Mouse (Mus musculus) MN1 (cell line): ENCODE results near the gene Bhlhe23.

ENCODE experiments used
- DNase-seq: peaks from one replicate; pipeline ENCODE4 v3.0.0-alpha.2; 2016; ENCODE audit warnings: low spot score

Bhlhe23 gene

DNA sequence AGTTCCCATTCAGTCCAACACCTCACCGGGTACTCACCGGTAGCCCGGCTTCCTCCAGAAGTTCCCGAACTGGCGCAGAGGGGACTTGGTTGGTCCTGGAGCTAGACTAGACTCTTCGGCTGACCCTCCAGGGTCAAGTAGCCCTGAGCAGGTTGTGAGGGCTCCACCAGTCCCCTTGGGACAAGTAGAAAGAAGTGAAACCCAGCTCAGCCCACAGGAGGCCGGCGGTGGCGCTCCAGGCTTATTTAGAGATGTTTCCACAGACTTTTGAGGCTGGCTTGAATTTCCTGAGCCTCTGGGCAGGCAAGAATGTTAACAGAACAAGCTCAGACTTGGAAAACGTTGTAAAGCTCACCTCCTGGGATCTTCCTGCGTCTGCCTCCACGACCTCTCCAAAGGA lies 1.5 kb downstream of the Bhlhe23 start:
- DNase-seq, result no peak

DNA sequence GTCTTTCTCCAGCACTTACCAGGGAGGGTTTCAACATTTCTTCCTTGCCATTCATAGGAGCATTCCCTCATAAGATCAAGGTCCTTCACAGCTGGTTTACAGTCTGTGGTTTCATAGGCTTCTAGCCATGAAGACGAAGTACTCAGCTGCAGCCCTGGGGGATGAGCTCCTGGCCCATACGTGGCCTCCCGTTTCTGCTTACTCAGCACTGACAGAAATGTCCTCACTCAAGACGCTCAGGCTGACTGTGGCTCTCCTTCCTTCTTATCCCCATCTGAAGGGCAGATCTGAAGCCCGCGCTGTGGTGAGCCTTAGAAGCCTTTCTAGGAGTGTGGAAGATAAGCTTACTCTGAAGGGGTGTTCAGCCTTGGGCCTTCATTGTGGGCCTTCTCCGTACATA lies 11.0 kb downstream of the Bhlhe23 start:
- no peak for DNase-seq

DNA sequence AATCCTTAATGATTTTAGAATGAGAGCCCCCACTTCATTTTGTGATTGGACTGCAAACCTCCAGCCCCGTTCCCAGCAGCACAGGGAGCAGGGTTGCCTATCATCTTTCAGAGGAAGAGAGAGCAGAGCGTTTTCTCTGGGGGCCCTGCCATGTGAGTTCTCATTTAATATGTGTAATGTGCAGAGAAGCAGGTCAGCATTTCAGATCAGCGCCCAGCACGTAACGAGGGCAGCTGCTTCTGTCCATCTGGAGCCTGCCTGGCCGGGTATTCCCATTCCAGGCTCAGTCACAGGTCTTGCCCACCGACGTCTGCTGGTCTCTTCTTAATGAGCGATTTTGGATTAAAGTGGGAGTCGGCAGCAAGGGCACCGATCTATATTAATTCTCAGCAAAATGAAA lies 11.7 kb downstream of the Bhlhe23 start:
- no peak for DNase-seq

DNA sequence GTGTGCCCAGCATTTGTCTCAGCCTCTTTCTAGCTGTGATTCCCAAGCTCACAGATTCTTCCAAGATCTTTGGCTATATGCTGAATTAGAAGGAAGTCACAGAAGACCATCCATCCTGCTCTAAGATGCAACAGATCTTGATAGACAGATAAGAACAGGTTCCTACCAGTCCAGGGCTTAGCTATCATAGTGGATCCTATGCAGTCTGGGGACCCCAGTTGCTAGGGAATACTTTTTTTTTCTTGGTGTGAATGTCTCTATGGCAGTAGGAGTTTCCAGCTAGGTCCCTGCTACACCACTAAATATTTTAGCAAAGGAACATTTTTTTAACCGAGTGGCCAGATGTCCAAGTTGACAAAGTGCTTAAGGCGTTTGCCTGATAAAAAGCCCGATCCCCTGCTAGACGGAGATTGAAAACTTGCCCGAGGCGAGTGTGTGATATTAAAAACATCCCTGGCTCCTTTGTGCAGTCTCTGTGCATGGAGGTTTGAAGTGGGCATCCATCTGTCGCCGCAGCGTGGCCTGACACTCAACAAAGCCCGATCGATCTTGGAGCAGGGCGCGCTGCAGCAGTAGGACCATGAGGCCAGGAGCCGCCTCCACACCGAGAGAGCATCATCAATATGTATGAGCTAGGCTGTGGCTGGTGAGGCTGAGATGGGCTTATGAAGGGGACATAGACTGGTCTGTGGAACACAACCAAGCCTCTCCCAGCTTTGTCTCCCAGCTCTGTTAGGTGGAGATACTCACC lies 18.0 kb downstream of the Bhlhe23 start:
- no peak for DNase-seq

DNA sequence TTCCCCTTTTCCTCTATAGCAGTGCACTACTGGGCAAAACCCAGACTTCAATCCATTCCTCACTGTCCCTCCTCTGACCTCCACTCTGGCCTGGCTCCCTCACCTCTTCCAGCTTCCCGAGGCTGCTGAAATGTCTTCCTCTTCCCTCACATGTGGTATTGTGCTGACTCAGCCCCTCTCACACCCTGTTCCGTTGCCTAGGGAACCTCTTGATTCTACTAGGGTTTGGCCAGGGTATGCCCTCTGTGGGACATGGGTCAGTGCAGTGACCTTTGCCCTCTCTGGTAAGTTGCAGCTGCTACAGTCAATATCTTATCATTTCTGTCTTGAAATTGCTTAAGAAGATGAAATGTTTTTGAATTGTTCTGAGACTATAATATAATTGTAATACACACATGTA lies 19.9 kb downstream of the Bhlhe23 start:
- DNase-seq, result no peak

DNA sequence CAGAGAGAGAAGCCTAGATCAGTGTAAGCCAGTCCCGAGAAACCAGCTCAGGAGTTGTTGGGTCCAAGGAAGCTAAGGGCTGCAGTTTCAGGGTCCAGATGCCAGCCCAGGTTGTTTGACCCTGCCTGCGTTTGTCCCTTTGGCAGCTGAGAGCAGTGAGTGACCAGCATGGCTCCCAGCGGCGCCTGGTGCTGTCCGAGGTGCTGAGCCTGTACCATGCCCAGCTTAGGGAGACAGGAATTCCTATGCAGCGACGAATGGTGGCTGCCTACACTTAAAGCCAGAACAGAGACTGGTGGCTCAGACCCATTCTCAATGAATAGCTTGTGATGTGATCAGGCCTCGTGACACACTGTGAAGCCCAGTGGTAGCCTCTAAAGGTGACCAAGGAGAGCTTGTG lies 20.8 kb downstream of the Bhlhe23 start:
- no peak for DNase-seq

DNA sequence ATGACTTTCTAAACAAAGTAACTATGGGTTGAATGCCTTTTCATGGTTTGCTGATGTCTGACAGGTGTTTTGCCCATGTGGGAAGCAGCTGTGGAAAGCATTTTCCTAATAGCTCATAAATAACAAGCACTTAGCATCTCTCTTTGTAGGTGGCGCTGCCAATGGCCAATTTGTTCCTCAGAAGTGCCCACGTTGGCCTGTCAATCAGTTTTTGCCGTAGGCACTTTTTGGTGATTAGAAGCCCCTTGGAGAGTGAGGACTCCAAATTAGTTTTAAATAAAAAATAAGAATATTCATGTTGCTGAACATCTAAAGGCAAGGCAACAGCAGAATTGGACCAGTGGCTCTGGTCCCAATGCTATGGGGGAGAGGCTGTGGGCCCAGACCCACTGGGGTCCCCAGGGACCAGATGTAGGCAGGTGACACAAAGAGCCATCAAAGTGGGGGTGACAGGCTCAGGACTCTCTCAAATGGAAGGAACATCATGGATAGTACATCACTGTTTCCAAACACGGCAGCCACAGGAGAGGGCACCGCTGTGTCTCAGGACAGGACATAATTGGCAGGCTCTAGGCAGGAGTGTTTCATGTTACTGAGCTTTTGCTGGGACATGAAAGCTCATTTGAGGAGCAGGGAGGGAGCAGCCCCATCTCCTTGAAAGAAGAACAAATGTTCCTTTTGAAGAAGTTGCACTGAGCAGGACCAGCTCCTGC lies 21.6 kb downstream of the Bhlhe23 start:
- no peak for DNase-seq

DNA sequence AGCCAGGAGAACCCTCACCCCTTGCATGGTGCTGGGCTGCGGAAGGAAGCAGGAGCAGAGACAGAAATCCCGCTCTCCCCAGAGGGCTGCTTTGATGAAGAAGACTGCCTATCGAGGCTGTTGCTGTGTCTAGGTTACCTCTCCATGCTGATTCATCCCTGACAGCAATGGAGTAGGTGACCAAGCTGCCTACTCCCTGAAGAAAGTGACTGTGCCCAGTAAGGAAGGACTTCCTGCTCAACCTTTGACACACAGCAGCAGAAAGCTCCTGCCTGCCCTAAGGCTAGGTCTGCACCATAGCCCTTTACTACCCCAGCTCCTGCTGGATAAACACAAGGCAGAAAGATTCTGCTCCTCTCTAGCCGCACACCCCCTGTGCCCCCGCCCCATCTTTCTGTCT lies 27.8 kb downstream of the Bhlhe23 start:
- DNase-seq, result no peak

DNA sequence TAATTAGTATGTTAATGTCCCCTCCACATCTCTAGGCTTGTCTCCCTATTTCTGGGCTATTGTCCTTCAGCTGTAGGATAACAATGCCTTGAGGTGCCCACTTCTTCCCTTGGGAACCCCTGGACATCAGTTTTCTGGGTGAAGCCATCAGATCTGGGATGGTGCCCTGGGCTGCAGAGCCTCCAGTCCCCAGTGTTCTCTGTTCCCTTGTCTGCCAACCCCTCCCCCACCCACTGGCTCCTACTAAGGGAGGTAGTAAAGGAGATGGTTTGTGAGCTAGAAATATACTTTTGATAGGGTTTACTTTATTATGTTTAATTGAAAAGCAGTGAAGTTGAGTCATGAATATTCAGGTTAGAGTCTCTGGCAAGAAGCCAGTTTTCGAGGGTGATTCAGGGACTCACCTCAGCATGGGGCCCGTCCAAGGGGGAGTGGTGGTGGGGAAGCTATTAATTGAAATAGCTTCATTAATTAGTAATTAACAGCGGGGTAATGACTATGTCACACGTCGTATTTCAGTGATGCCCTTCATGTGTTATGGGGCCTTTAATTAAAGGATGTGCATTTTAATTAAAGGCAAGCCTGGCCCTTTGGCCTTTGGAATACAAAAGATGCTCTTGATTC lies 30.0 kb downstream of the Bhlhe23 start:
- no peak for DNase-seq

DNA sequence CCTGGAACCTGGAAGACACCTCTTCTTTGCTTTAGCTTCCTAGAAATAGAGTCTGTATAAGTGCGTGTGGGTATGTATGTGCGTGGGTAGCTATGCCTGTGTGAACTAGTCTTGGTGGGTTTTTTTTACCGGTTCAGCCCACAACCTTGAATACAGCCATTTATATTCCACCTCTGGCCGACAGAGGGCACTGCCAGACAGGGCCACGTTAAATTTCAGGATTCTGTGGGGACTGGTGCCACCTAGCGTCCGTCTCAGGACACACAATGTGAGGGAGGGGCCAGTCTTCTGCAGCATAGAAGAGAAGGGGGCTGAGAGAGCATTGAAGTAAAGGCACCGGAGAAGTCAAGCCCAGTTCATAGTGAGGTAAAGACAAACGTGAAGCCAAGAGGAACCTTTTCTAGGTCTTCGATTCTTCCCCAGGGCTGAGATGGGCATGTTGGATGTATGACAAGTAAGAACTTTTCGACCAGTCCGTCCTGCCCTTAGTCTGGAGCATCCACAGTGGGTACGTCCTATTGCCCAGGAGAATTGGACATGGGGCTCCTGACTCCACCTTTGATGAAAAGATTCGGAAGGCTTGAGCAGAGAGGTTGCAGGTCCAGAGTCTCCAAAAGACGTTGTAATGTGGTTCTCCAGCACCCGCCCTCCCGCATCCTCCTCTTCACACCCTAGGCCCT lies 31.3 kb downstream of the Bhlhe23 start:
- DNase-seq, result peak; percentile 91

DNA sequence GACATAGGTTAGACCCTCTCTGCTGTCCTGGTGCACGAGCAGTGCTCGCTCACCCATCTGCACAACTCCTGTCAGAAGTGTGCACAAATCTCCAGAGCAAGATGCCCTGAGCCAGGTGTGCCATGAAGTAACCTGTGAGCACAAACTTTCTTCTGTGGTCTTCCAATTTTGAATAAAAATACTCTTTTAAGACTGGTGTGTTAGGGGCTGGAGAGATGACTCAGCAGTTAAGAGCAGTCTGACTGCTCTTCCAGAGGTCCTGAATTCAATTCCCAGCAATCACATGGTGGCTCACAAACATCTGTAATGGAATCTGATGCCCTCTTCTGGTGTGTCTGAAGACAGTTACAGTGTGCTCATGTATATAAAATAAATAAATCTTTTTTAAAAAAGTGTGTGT lies 33.4 kb downstream of the Bhlhe23 start:
- no peak for DNase-seq

DNA sequence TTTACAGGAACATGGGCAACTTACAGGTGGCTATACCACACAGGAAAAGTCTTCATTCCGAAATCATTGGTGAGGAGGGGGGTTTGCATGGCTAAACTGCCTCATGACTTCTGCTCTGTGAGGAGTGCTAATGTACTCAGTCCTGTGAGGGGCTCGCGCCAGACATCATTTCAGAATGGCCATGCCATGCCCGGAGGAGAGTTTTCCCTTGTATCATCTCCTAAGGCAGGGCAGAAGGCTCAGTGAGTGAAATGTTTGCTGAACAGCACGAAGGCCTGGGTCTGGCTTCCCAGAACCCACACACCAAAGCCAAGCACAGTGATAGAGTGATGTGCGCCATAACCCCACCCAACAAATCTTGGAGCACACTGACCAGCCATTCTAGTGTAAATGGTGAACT lies 33.9 kb downstream of the Bhlhe23 start:
- DNase-seq, result no peak

DNA sequence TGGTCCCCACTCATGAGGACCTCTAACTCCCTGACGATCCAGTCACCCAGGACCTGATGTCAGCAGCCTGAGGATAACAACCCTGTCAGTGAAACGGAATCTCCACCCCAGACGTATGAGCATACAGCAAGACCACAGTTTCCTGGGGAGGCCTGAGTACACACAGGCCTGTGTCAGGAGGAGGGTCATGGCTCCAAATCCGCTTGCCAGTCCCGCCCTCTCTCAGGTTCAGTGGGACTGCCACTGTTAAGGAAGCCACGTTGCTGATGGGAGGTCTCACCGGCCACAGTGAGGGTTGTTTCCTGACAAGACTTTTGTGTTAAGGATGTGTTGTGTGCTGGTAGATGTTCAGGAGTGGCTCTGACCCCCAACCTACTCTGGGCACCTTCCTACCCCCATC lies 35.3 kb downstream of the Bhlhe23 start:
- DNase-seq, result no peak

DNA sequence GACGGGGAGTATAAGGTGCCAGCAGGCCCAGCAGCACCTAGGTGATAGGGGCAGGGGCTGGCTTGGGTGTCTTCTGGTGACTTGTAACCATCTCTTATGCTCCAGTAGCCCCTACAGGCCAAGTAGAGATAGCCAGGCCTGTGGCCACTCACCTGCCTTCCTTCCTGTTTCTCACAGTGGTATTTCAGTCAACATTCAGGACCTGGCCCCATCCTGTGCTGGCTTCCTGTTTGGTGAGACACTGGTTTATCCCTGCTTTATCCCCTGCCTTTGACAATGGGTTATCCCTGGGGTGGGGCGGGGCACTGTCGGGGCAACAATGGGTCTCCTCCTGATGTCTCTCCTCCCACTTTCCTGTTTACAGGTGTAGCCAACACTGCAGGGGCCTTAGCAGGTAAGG lies 36.4 kb downstream of the Bhlhe23 start:
- no peak for DNase-seq

DNA sequence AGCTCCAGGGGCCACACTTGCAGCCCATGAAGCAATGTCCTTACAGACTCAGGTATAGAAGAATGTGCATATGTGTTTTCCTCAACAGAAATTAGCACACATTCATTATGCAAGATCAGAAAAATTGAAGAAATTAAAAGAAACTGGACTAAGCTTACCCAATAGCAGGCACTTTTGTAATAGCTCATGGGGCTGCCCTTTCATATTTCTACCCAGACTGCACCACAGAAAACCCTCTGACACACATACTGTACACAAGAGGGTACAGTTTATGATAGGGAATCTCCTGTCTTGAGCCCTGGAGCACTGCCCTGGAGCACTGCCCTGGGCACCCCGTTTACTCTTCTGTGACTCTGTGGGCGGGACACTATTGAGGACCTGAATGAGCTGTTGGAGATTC lies 38.7 kb downstream of the Bhlhe23 start:
- no peak for DNase-seq

DNA sequence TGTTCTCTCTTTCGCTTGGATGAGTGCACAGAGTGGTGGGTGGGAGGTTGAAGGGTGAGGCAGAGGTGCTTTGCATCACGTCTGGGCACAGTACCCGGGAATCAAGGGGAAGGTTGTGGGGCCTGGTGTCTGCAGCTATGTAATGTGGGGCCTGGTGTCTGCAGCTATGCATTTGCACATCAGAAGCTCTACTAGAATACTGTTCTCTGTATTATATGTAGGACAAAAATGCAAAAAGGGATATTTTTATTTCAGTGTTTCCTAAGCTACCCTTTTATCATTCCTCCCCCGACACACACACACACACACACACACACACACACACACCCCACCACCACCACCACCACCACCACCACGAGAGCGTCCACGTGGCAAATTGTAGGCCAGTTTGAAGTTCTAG lies 41.5 kb downstream of the Bhlhe23 start:
- DNase-seq, result no peak

DNA sequence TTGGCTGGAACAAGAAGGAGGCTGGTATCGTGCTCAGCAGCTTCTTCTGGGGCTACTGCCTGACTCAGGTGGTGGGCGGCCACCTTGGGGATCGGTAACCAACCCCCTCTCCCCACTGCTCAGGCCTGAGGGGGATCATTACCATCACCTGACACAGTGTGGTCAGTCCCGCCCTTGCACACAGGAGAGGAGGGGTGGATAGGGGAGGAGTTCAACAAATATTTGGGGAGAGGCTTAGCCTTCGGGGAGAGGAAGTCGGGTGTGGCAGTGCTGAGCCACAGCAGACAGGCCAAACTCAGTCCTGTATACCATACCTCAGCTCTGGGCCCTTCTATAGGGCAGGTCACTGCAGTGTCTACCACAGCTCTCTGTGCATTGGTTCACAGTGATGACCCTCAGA lies 44.7 kb downstream of the Bhlhe23 start:
- DNase-seq, result no peak

DNA sequence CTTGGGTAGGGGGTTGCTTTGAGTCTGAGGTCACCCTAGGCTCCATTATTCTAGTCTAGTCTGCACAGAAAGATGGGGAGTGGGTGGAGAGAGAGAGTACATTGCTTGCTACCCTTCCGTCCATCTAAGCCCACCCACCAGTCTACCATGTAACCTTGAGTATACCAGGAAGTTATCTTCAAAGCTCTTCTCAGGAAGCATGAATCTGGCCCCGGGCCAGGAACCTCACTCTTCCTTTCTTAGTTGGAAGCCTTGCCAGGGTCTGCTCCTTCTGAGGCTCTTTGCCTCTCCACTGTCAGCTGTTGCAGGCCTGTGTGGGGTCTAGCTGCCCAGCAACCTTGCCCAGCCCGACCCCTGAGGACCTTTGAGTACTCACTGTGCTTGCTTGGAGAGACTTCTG lies 45.7 kb downstream of the Bhlhe23 start:
- no peak for DNase-seq

DNA sequence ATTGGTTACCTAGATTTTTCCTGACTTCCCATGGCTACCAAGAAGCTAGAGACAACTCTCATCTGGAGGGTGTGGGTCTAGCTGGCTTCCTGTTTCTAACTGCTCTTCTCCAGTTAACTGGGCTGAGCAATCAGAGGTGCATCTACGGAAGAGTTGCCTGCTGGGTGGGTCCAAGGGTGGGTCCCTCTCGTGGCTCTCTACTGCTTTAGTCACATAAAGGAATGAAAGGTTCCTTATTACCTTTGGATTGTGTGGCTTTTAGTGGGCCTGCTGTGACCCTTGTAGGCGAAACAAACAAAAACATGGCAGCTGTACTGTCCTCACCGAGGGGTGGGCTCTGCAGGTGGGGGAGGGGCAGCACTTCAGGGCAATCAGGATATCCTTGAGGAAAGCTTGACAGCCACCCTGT lies 49.1 kb downstream of the Bhlhe23 start:
- no peak for DNase-seq

DNA sequence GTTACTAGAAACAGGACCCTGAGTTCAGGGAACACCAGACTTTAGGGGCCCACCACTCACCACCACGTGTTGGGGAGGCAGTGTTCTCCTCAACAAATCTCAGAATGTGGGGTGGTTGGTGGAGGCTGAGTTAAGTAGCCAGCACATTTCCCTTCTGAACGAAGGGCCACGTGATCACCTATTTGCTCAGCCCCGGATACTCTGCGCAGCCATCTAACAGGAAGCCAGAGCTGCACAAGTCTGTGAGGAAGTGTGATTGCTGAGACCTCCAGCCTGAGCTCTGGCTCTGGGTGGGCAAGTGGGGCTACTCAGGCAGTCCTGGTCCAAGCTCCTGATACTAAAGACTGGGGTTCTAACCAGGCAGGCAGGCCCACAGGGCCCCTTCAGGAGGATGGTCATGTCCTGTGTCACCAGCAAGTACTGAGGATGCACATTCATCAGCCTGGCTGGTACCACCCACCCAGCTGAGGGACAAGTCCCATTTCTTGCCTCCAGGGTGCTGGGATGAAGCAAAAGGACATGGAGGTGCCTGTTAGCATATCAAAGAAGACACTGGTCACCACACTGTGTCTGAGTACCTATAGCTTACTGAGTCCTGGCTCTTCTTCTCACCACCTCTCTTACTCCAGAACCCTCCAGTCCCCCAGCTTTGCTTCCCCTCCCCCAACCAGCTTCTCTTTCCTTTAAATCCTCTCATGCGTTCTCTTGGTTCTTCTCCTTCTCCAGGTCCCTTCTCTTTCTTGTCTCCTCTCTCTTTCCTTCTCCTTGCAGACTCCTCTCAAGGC lies 49.9 kb downstream of the Bhlhe23 start:
- DNase-seq, result no peak

DNA sequence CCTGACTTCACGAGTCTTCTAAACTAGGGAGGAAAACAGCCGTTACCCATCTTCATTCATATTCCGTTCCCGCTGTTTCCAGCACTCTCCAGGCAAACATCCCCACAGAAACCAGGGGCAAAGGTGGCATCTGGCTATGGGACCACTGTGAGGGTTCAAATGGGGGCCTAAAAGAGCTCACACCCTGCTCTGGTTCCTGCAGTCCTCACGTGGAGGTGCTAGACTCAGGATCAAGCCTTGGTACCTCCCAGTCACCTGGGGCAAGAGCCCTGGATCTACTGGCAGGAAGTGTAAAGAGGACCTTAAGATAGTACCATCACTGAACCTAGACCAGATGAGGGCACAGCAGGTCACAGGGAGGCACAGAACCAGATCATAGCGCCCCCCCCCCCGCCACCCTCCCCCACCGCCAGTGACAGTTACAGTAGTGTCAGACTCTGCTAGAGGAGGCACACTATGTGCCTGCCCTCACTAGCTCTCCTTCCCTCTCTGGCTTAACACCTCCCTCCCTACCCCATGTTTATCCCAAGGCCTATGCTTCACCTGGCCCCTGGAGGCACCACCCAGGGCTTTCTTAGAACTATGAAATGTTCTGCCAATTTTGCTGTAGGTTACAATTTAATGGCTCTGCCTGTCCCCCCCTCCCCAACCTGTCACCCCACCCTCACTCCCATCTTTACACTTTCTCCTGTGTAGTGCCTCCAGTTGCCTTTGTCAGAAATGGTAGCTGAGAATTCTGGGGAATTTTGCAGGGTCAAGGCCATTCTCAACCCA lies 50.7 kb downstream of the Bhlhe23 start:
- no peak for DNase-seq
